Mouse (Mus musculus) MEL-GATA-1-ER (cell line): ENCODE results near the gene Neu4.
"Not testable (repeated sequence)": the region's sequence is repeated elsewhere in the genome, so short reads cannot be mapped to it uniquely, and the experiment has no call there.

ENCODE experiments used
- DNase-seq: peaks from one replicate; pipeline ENCODE4 v3.0.0-alpha.2; 2012; ENCODE audit warnings: low read depth; ENCODE audit errors: extremely low read depth

The Neu4 gene

GRCm38 (mm10) chr1:94020151-94020550 is at the start of gene Neu4:
Gene Neu4, plus strand, starts transcription at chr1:94020451.
- no peak for DNase-seq

GRCm38 (mm10) chr1:93970797-93971196 is 49.5 kb upstream of the Neu4 start:
- not testable (repeated sequence) for DNase-seq

GRCm38 (mm10) chr1:93975764-93976163 is 44.5 kb upstream of the Neu4 start:
- DNase-seq = not testable (repeated sequence)

- not testable (repeated sequence) for DNase-seq
Measured at GRCm38 (mm10) chr1:93978287-93978686, 42.0 kb upstream of the Neu4 start.

- DNase-seq = not testable (repeated sequence)
Measured at GRCm38 (mm10) chr1:93980932-93981331, 39.3 kb upstream of the Neu4 start.

GRCm38 (mm10) chr1:93986167-93986566 is 34.1 kb upstream of the Neu4 start:
- DNase-seq = no peak

- DNase-seq = no peak
Measured at GRCm38 (mm10) chr1:93988786-93989185, 31.5 kb upstream of the Neu4 start.

GRCm38 (mm10) chr1:93990209-93990608 is 30.0 kb upstream of the Neu4 start, which contains the start of gene Gal3st2c:
Gene Gal3st2c, plus strand, starts transcription at chr1:93990509.
- DNase-seq = not testable (repeated sequence)

- DNase-seq = peak; percentile 37
Measured at GRCm38 (mm10) chr1:93991068-93991467, 29.2 kb upstream of the Neu4 start.

GRCm38 (mm10) chr1:93991491-93991890 is 28.8 kb upstream of the Neu4 start:
- not testable (repeated sequence) for DNase-seq

GRCm38 (mm10) chr1:94001023-94001422 is 19.2 kb upstream of the Neu4 start:
- no peak for DNase-seq

- DNase-seq = not testable (repeated sequence)
Measured at GRCm38 (mm10) chr1:94005954-94006506, 14.2 kb upstream of the Neu4 start.

- not testable (repeated sequence) for DNase-seq
Measured at GRCm38 (mm10) chr1:94008826-94009225, 11.4 kb upstream of the Neu4 start.

GRCm38 (mm10) chr1:94011643-94012042 is 8.6 kb upstream of the Neu4 start:
- no peak for DNase-seq

GRCm38 (mm10) chr1:94027506-94028108 is 7.4 kb downstream of the Neu4 start:
- DNase-seq = no peak

GRCm38 (mm10) chr1:94028741-94029140 is 8.5 kb downstream of the Neu4 start:
- DNase-seq = no peak

GRCm38 (mm10) chr1:94033075-94033602 is 12.9 kb downstream of the Neu4 start:
- DNase-seq = peak; percentile 25

- peak; percentile 94 for DNase-seq
Measured at GRCm38 (mm10) chr1:94034984-94035743, 14.9 kb downstream of the Neu4 start.

GRCm38 (mm10) chr1:94040391-94040790 is 20.1 kb downstream of the Neu4 start:
- no peak for DNase-seq

- no peak for DNase-seq
Measured at GRCm38 (mm10) chr1:94045559-94045958, 25.3 kb downstream of the Neu4 start.

- no peak for DNase-seq
Measured at GRCm38 (mm10) chr1:94046544-94046943, 26.3 kb downstream of the Neu4 start.

GRCm38 (mm10) chr1:94051104-94051503 is 30.9 kb downstream of the Neu4 start:
- DNase-seq = no peak
